Mouse (Mus musculus) bone marrow, adult 2 months (tissue): ENCODE results near the gene Vapb. TPM values are rescaled to one million over a fixed set of nuclear protein-coding genes. Genes with fewer than 3 reads are reported as not detected.
"Not testable (repeated sequence)": the region's sequence is repeated elsewhere in the genome, so short reads cannot be mapped to it uniquely, and the experiment has no call there.

ENCODE experiments used
- H3K27ac ChIP-seq: fragments of 200-500 bp; 2 replicates; pipeline ENCODE4 v1.5.1; 2012; ENCODE audit warnings: low read depth, mild to moderate bottlenecking, control low read depth, inconsistent platforms, low read length; ENCODE audit not compliant: control insufficient read depth, poor library complexity, insufficient read depth
- H3K4me1 ChIP-seq: fragments of 200-500 bp; 2 replicates; pipeline ENCODE4 v1.6.1; 2011; ENCODE audit warnings: low read length; ENCODE audit not compliant: control insufficient read depth, insufficient read depth
- H3K4me3 ChIP-seq: fragments of 200-500 bp; replicated peaks from 2 replicates; pipeline ENCODE3; 2011; ENCODE audit warnings: mild to moderate bottlenecking, low read depth, low read length, control low read depth; ENCODE audit not compliant: control insufficient read depth
- CTCF ChIP-seq: fragments of 200-500 bp; IDR thresholded peaks from 2 replicates; pipeline ENCODE4 v1.5.1; 2011; ENCODE audit warnings: low read length, control low read depth; ENCODE audit not compliant: control insufficient read depth, insufficient read depth
- POLR2A ChIP-seq: fragments of 200-500 bp; IDR thresholded peaks from 2 replicates; pipeline ENCODE4 v1.6.1; 2011; ENCODE audit warnings: low read depth, mild to moderate bottlenecking, control low read depth, low read length, borderline replicate concordance; ENCODE audit not compliant: control insufficient read depth
- WGBS: fragments of 180-500 bp; shearing (Covaris S2); methylation state at CpG from one replicate; pipeline ENCODE4 v1.1.7; 2018; 5-methylcytosine and 5-hydroxymethylcytosine counted together
- polyA plus RNA-seq: library from polyadenylated mRNA; stranded (reverse); fragments of >200 nt; gene quantifications from 2 replicates; pipeline ENCODE4 v1.2.4, GENCODE M21; 2011; ENCODE audit warnings: low replicate concordance; ENCODE audit not compliant: missing spikeins, insufficient read depth, insufficient read length

Gene Vapb
- 10.6 and 24.6 TPM in 2 replicates for polyA plus RNA-seq

DNA sequence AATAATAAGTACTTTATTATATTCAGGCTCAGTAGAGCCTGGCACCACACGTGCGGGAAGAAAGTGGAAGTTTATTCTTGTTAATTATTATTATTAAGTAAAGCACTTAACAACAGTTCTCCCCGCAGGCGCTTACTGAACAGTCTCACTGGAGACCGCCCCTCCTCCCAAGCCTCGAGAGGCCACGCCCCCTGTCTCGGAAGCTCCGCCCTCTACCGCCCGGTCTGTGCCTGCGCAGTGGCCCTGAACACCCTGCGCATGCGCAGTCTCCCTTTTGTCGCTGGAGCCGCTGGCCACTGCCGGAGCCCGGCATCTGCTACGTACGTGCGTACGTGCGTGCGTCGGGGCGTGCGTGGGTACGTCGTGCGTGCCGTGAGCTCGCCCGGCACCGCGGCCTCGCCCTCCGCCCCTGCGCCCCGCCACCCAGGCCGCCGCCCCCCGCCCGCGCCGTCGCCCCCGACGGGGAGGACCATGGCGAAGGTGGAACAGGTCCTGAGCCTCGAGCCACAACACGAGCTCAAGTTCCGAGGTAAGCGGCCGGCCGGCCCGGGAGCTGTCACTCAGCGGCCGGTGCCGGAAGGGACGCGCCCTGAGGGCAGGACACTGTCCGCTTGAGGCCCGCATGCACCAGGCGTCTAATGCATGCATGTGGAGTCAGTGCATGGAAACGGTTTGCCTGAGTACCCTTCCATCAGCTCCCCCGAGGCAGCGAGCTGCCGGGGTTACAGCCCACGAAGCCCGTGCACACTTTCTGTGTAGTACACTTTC lies at the start of gene Vapb:
Gene Vapb (plus strand): TSS at position 290 of the 768 bp plus-strand sequence.
- under 1% methylated on average over 70 of the region's 70 CpGs for WGBS
- Histone ChIP-seq H3K4me3 (peak within 1 kb of the TSS; percentile 96), H3K27ac (peak within 1 kb of the TSS; percentile 58; the same call in 1 of the 2 replicates), H3K4me1 (peaks cover 1% of the 10 kb centered on the region)
- 0 out of 2 replicates have a peak, but pooled peaks have one; percentile 41 for TF ChIP-seq POLR2A
- peak; percentile 4; the same call in 1 of the 2 replicates for TF ChIP-seq CTCF

DNA sequence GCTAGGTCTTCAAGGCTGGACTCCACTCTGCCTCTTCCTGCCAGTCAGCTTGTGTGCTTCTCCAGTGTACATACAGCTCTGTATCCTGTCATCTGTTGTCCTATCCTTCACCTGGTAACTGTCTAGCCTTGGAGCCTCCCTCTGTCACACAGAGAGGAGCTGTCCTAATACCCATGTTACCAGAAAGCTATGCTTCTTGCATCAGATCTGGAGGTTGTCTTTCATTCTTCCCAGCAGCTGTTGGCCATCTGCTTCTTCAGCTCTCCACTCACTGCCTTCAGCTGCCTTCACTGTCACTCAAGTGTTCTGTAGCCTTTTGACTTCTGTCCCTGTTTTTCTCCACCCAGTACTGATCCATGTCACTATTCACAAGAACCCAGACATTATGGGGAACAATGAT lies 47.5 kb upstream of the Vapb start:
- TF ChIP-seq CTCF (no peak), POLR2A (no peak)
- Histone ChIP-seq H3K4me3 (no peak overlapping the region), H3K4me1 (peaks cover 2% of the 10 kb centered on the region; the same call in 1 of the 2 replicates), H3K27ac (no peak overlapping the region)

DNA sequence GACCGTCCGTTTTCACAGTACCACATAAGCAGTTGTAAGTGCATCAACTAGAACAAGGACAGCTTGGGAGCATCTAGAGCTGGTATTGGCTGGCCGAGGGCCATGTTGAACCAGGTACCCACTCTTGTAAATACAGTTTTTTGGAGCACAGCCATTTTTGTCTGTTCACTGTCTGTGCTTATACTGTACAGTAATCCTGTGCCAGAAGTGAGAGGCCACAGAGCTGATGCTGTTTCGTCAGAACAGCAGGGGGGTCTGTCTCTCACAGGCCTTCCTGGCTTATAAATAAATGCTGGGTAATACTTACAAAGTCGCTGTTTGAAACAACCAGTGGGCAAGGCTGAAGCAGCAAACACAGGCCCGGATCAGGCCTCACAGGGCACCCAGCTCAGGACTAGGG lies 45.6 kb upstream of the Vapb start:
- H3K4me3 ChIP-seq: no peak overlapping the region
- TF ChIP-seq POLR2A (no peak), CTCF (no peak)
- WGBS: 89% methylated on average over 6 of the region's 6 CpGs
- no peaks in the 10 kb centered on the region for H3K4me1 ChIP-seq
- H3K27ac ChIP-seq: no peak overlapping the region

DNA sequence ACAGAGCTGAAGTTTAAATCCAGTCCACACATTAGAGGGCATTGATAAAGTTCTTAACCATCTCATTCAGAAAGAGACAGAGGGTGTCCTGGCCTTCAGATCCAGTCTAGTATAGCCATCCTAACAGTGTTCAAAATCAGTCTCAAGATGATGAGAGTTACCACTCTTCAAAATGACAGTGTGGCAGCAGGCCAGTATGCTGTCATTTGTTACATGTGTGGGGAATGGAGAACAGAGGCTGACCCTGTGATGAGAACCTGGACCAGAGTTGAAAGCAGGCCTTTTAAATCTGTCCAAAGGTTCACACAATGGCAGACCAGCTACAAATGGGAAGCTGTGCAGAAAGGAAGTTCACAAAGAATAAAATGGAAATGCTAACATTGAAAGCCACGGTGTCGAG lies 44.6 kb upstream of the Vapb start:
- no peak overlapping the region for H3K4me3 ChIP-seq
- 94% methylated on average over 2 of the region's 2 CpGs for WGBS
- no peak overlapping the region for H3K27ac ChIP-seq
- H3K4me1 ChIP-seq: no peaks in the 10 kb centered on the region
- TF ChIP-seq CTCF: no peak
- TF ChIP-seq POLR2A: no peak

DNA sequence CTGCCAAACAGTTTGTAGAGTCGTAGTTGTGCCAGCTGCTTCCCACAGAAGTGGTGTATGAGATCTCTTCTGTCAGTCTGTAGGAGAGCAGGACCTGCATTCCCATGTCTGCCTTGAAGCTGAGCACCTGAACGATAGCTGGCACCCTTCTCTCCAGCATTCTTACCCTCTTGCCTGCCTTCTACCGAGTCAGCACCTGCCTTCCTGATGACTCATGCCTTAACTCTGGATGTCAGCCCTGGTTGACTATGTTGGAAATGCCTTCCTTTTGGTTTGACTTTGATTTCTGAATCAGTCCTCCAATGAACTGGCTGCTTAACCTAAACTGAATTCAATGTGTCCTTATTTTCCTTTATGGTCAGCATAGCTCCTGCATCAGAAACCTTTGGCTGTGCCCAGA lies 38.5 kb upstream of the Vapb start:
- Histone ChIP-seq H3K4me1 (no peaks in the 10 kb centered on the region), H3K4me3 (no peak overlapping the region), H3K27ac (no peak overlapping the region)
- TF ChIP-seq POLR2A (no peak), CTCF (no peak)
- 85% methylated on average over 3 of the region's 3 CpGs for WGBS

DNA sequence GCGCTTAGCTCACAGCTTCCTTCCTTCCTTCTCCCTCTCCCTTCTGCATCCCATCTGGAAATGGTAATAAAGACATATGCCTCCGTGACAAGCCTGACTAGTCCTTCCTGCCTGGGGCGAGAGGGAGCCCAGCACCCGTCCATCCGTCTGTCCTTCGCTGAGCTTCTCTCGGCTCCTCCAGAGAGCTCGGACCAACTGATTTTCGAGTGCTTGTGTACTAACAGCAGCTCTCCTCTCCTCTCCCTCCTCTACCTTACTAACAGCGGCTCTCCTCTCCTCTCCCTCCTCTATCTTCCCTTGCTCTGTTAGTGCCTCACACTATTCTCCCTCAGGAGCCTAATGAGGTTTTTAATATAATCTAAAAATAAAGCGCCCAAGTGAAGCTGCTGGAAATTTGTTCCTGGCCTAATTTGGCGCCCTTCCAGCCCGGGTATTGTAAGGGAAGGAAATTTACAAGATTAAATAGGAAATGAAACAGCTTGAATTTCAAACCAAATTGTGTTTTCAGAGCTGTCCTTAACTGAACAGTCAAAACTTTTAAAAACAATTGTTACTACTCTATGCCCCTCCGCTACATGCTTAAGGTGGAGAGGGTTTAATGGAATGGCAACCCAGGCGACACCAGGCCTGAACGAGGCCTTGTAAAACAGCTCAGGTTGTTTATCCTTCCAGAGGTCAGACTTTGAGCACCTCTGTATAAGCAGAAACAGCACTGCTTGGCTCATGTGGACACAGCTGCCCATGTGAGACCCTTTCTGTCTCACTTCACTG lies 35.0 kb upstream of the Vapb start:
- TF ChIP-seq CTCF: no peak
- no peak for TF ChIP-seq POLR2A
- WGBS: 66% methylated on average over 16 of the region's 16 CpGs
- no peak overlapping the region for H3K4me3 ChIP-seq
- no peaks in the 10 kb centered on the region for H3K4me1 ChIP-seq
- no peak overlapping the region for H3K27ac ChIP-seq

DNA sequence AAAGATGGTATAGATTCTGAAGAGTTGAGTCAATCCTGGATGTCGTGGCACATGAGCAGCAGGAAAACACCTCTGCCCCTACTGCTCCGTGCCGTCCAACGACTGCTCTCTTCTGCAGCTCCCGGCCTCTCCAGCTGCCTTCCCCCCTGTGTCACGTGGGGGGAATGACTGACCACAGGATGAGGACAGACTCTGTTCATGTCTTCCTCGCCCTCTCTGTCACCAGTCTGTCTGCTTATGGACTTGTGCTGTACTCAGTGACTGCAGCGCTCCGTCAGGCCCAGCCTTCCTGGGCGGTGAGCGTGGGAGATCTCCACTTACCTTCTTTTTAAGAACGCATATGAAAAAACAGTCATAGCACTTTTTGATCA lies 34.5 kb upstream of the Vapb start:
- Histone ChIP-seq H3K4me1 (no peaks in the 10 kb centered on the region), H3K4me3 (no peak overlapping the region), H3K27ac (no peak overlapping the region)
- no peak for TF ChIP-seq CTCF
- 84% methylated on average over 12 of the region's 12 CpGs for WGBS

DNA sequence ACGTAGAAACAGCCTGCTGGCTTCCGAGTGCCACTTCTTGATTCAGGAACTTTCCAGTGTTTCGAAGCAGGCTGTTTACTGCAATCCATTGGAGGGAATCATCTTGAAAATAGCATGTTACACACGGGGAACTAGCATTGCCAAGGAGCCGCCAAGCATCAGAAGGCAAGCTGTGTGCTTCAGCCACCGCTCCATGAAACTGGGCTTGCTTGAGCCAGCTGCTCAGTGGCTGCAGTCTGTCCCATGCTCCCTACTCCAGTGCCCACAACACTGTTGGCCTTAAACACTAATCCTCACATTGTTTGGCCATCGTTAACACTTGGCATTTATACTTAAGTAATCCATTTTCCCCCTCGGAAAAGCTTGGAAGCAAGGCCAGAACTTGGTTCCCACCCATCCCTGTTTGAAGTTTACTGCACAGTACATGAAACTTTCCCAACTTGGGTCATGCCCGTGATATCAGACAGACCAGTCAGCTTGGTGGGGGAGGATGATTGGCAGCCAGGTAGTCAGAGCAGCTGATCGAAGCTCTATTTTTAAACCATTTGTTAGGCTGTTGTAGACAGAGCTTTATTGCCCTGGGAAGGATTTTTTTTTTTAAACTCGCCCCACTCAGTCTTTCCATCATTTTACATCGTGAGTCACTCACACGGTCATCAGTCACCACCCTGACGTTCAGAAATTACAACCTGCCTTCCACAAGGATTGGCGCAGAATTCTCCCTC lies 31.3 kb upstream of the Vapb start:
- Histone ChIP-seq H3K4me3 (no peak overlapping the region), H3K4me1 (no peaks in the 10 kb centered on the region), H3K27ac (no peak overlapping the region)
- WGBS: 93% methylated on average over 15 of the region's 15 CpGs
- TF ChIP-seq CTCF: no peak
- no peak for TF ChIP-seq POLR2A

DNA sequence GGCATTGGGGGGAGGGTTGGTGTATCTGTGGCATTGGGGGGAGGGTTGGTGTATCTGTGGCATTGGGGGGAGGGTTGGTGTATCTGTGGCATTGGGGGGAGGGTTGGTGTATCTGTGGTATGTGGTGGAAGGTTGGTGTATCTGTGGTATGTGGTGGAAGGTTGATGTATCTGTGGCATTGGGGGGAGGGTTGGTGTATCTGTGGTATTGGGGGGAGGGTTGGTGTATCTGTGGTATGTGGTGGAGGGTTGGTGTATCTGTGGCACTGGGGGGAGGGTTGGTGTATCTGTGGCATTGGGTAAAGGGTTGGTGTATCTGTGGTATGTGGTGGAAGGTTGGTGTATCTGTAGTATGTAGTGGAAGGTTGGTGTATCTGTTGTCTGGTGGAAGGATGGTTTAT lies 29.7 kb upstream of the Vapb start:
- not testable (repeated sequence) for H3K27ac ChIP-seq, H3K4me3 ChIP-seq, H3K4me1 ChIP-seq
